Mouse (Mus musculus) embryo, embryonic 11.5 days (tissue): ENCODE results near the gene Gm40193.

ENCODE experiments used
- DNase-seq: peaks from one replicate; pipeline ENCODE4 v3.0.0-alpha.2; 2012; ENCODE audit warnings: low read depth, low spot score

Gene Gm40193

DNA sequence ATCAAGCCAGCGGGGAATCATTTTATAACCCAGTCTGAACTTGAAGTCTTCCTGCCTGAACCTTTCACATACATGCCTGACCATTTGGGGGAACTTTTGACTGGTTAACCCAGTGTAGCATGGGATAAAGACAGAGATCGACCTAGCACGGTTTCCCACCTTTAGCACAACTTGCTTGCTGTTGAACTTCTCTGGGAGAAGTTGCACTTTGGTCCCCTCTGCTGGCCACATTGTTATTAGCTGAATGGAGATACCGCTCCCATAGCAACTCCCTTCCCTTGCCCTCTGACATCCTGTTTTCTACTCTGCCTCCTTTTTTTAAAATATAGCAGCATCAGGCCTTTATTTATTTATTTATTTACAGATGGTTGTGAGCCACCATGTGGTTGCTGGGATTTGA, 26.4 kb downstream of the Gm40193 start:
- no peak for DNase-seq

DNA sequence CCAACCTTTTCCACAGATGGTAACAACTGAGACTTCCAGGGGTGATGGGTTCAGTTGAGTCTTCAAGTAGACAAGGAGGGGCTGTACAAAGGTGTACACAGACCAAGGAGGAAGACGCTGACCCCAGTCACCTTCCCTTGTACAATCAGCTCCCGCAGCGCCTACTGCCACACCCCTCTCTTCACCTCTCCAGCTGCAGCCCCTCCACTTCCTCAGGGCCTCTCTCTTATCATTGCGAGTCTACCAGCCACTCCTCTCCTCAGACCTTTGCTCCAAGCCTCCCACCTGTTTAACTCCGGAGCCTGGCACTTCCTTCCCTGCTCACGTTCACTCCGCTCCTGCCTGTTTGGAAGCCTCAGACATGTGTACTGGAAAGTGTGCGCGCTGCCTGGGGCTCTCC, 27.8 kb downstream of the Gm40193 start, which contains the start of gene Tm4sf5:
Gene Tm4sf5 (plus strand): TSS at position 275 of the 400 bp plus-strand sequence.
- DNase-seq, result no peak

DNA sequence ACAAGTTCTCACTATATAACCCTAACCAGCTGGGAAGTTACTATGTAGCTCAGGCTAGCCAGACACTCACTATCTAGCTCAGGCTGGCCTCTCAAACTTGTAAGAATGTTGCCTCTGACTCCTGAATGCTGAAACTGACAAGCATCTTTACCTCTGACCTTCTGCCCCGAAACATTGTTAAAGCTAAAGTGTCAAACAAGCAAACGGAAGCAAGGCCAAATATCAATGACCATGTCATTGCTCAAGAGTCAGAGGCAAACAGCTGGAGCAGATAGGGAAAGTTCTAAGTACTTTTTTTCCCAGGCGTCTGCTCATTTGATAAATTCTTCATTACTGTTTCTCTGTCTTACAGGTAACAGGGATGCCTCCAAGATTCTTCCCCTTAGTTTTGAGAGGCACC, 30.7 kb downstream of the Gm40193 start:
- DNase-seq, result no peak

DNA sequence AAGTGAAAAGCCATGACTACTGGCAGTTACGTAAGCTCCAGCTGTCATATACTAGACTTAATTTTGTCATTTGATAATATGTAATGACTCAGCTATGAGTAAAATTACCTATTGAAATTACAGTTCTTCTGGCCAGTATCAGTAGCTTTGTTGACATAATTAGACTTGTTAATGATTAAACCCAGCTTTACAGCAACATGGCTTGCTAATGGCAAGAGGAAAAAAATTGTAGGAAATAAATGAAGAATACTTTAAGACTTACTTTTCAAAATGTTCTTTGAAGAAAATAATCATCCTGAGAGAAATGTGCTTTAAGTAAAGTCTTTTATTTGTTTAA, 32.3 kb downstream of the Gm40193 start:
- DNase-seq, result no peak

DNA sequence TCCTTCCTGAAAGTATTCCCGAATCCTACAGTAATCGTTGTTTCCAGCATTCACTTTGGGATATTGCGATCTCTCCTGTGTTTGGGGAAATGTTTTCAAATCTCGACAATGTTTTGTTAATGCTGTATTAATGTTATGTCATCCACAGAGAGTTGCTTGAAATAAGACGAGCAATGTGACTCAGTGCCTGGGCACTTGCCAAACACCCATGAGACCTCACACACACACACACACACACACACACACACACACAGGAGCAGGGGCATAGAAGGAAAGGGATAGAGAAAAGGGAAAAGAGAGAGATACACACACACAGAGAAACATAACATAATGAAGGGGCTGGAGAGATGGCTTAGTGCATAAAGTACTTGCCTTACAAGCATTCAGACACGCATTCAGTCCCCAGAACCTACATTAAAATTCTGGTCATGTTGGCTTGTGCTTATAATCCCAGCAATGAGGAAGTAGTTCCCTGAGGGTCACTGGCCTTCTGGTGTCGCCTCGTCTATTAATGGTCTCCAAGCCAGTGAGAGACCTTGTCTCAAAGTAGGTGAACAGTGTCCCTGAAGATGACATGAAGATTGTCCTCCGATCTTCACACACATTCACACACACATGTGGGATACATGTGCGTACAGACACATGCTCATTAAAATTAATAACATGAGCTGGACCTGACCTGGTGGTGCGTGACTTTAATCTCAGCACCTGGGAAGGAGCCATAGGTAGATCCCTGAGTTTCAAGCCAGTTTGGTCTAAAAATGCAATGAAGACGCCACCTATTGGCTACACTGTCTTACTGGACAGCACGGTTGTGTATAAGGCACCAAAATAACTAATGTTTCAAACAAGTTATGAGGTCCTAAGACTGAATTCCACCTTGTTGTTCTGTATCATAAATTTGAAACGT, 32.9 kb downstream of the Gm40193 start:
- no peak for DNase-seq

DNA sequence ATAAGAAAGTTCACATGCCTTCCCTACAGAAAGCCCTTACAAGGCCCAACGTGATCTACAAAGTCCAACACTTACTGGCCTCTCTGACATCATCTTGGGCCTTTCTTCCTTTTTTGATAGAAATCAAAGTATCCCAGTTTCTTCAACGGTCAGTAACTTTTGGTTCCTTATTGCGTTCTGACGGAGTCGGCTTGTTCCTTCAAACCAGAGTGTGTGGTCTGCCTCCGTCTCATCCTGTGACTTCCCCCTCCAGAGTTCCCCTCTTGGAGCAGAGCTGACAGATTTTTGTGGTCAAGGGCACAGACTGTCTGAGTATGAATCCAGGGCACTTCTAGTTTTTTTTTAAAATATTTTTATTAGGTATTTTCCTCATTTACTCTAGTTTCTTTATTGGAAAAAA, 43.1 kb downstream of the Gm40193 start:
- no peak for DNase-seq

- DNase-seq, result no peak
These were observed 43.6 kb downstream of the Gm40193 start for GRCm38 (mm10) chr11:70489138-70489537.

GRCm38 (mm10) chr11:70487816-70488215, 44.9 kb downstream of the Gm40193 start:
- DNase-seq, result no peak

DNA sequence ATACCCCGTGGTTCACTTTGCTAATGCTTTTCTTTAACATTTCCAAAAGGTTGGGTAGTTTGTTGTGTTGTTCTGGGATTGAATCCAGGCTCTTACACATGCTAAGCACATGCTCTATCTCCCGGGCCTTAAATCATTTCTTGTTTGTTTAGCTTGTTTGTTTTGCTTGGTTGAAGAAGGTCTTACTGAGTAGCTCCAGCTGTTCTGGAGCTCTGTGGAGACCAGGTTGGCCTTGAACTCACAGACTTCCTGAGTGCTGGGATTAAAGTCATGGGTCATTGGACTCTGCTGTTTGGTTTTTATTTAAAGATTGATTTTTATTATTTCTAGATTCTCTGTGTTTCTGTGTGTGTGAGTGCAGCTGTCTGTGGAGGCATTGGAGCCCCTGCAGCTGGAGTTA, 47.2 kb downstream of the Gm40193 start:
- DNase-seq, result no peak
